Mouse (Mus musculus) C2C12 (cell line): ENCODE measurements at regions not wholly inside any gene's neighbourhood (a gene's known extent, or its start where the extent isn't known, plus 50 kb on each side); places are given as distances from the start of the nearest gene placed in this dataset.

Source experiments
- H3K27me3 ChIP-seq: one replicate; pipeline ENCODE4 v1.6.1; 2011; ENCODE audit not compliant: control insufficient read depth, insufficient read depth, insufficient read length
- H3K36me3 ChIP-seq: one replicate; pipeline ENCODE4 v1.6.1; 2011; ENCODE audit not compliant: control insufficient read depth, insufficient read depth
- H3K4me3 ChIP-seq: one replicate; pipeline ENCODE4 v1.5.1; 2011; ENCODE audit warnings: mild to moderate bottlenecking, control low read depth; ENCODE audit not compliant: poor library complexity, insufficient read depth, severe bottlenecking
- H3K79me2 ChIP-seq: one replicate; pipeline ENCODE4 v1.6.1; 2011; ENCODE audit not compliant: control insufficient read depth, insufficient read depth
- H3K79me3 ChIP-seq: one replicate; pipeline ENCODE4 v1.6.1; 2011; ENCODE audit warnings: low read depth, control low read depth
- H3ac ChIP-seq: one replicate; pipeline ENCODE3; 2011; ENCODE audit warnings: low read depth; ENCODE audit not compliant: control insufficient read depth, insufficient read length
- CEBPB ChIP-seq: IDR thresholded peaks from one replicate; pipeline ENCODE4 v1.6.1; 2011; ENCODE audit warnings: low read depth, mild to moderate bottlenecking, control low read depth, moderate library complexity
- CTCF ChIP-seq: IDR thresholded peaks from one replicate; pipeline ENCODE4 v1.5.1; 2011; ENCODE audit not compliant: control insufficient read depth, insufficient read depth, insufficient read length
- FOSL1 ChIP-seq: IDR thresholded peaks from one replicate; pipeline ENCODE4 v1.8.0; 2011; ENCODE audit warnings: mild to moderate bottlenecking, low read length; ENCODE audit not compliant: poor library complexity, insufficient read depth, severe bottlenecking
- MAX ChIP-seq: IDR thresholded peaks from one replicate; pipeline ENCODE4 v1.6.1; 2011; ENCODE audit warnings: mild to moderate bottlenecking, control low read depth
- MYOD1 ChIP-seq: IDR thresholded peaks from one replicate; pipeline ENCODE4 v1.6.1; 2011; ENCODE audit warnings: low read depth; ENCODE audit not compliant: control insufficient read depth, insufficient read length
- MYOG ChIP-seq: IDR thresholded peaks from one replicate; pipeline ENCODE4 v1.6.1; 2011; ENCODE audit not compliant: control insufficient read depth, insufficient read length; ENCODE audit errors: extremely low read depth
- USF1 ChIP-seq: IDR thresholded peaks from one replicate; pipeline ENCODE4 v1.6.1; 2011; ENCODE audit warnings: low read depth, mild to moderate bottlenecking, control low read depth, moderate library complexity

- Histone ChIP-seq H3K27me3 (no peaks in the 10 kb centered on the region), H3K4me3 (no peak overlapping the region), H3K36me3 (no peaks in the 10 kb centered on the region), H3K79me2 (no peaks in the 10 kb centered on the region), H3K79me3 (no peaks in the 10 kb centered on the region), H3ac (no peak overlapping the region)
- TF ChIP-seq FOSL1, result no peak
- no peak for TF ChIP-seq MYOD1
- no peak for TF ChIP-seq CEBPB
- TF ChIP-seq MYOG, result no peak
- no peak for TF ChIP-seq CTCF
- TF ChIP-seq MAX, result no peak
- TF ChIP-seq USF1, result no peak
These were observed 76.0 kb upstream of the St8sia4 start for GRCm38 (mm10) chr1:95743334-95743733.

GRCm38 (mm10) chr1:95719449-95719848, 52.1 kb upstream of the St8sia4 start:
- TF ChIP-seq USF1 (no peak), MAX (no peak), CTCF (no peak), CEBPB (no peak), MYOD1 (no peak), MYOG (no peak), FOSL1 (no peak)
- no peaks in the 10 kb centered on the region for H3K27me3 ChIP-seq
- no peak overlapping the region for H3K4me3 ChIP-seq
- H3K79me2 ChIP-seq, result no peaks in the 10 kb centered on the region
- no peaks in the 10 kb centered on the region for H3K79me3 ChIP-seq
- H3K36me3 ChIP-seq, result no peaks in the 10 kb centered on the region
- H3ac ChIP-seq, result no peak overlapping the region

GRCm38 (mm10) chr1:95718794-95719193, 51.4 kb upstream of the St8sia4 start:
- no peaks in the 10 kb centered on the region for H3K36me3 ChIP-seq
- H3K27me3 ChIP-seq, result no peaks in the 10 kb centered on the region
- H3ac ChIP-seq, result no peak overlapping the region
- H3K79me2 ChIP-seq, result no peaks in the 10 kb centered on the region
- no peaks in the 10 kb centered on the region for H3K79me3 ChIP-seq
- no peak overlapping the region for H3K4me3 ChIP-seq
- no peak for TF ChIP-seq CTCF
- no peak for TF ChIP-seq MAX
- no peak for TF ChIP-seq FOSL1
- no peak for TF ChIP-seq CEBPB
- TF ChIP-seq MYOG, result no peak
- TF ChIP-seq USF1, result no peak
- no peak for TF ChIP-seq MYOD1
